Mouse (Mus musculus): Measurements from ENCODE around the gene Pan2.

- TF ChIP-seq CTCF (IDR thresholded peaks at IDR 0.05; ENCODE audit: control insufficient read depth, insufficient read depth, insufficient read length): no peak
- no peak for TF ChIP-seq USF1 (IDR thresholded peaks at IDR 0.05; ENCODE audit: low read depth)
- TF ChIP-seq MYOG (IDR thresholded peaks at IDR 0.05; ENCODE audit: control insufficient read depth, extremely low read depth, insufficient read length): no peak
- TF ChIP-seq MYOD1 (IDR thresholded peaks at IDR 0.05; ENCODE audit: control insufficient read depth, insufficient read length, low read depth): no peak
These were observed 20.2 kb upstream of the Pan2 start for GRCm38 (mm10) chr10:128282886-128283450.

Measured in C2C12 (cell line).